In the genomic region with DNA sequence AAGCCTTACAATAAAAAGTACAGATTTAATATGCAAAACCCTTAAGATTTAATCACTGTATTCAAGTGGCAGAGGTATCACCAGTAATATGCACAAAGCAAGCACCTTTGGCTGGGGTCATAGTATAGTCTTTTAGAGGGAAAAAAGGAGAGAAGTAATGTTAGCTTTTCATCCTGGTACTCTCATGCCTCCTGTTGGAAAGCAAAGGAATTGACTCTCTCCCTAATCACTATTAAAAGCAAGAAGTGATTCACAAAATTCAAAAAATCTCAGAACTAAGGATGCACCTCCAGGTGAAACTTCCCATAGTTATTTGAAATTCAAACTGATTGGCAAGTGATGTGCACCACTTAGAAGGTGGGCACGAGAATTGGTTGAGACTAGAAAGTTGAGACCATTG, we compare ENCODE assay signal across 24 mouse cellular contexts. TPM values are rescaled to one million over a fixed set of nuclear protein-coding genes. Genes with fewer than 3 reads are reported as not detected.
"Had no signal": no experiment of that assay in that cellular context is flagged by ENCODE, and none has a peak within 500 bp of the region (broad histone marks: within the 10 kb centered on the region; RNA-seq: fewer than 3 reads in every experiment).

No protein-coding gene starts in this region.

- H3K9me3 ChIP-seq: limb, embryonic 12.5 days; liver, embryonic 15.5 days; megakaryocyte, embryonic 14.5 days; midbrain, embryonic 12.5 days; neural tube, embryonic 12.5 days had no signal

- DNase-seq: kidney, adult 18-20 months; kidney, postnatal 10 days; kidney, postnatal 4 days; liver; lung, embryonic 14.5 days; lung, postnatal 10 days; right cerebral cortex, postnatal 4 days; spleen, adult 18-20 months; thymus, adult 2 months; thymus, postnatal 25 days had no signal

- H3K9ac ChIP-seq: limb, embryonic 12.5 days; liver, embryonic 15.5 days; lung, embryonic 14.5 days; midbrain, embryonic 12.5 days; neural tube, embryonic 12.5 days had no signal

- H3K27ac ChIP-seq: limb, embryonic 12.5 days; liver, embryonic 15.5 days; macrophage; midbrain, embryonic 12.5 days; neural tube, embryonic 12.5 days had no signal

- H3K4me2 ChIP-seq: limb, embryonic 12.5 days; liver, embryonic 15.5 days; lung, embryonic 14.5 days; midbrain, embryonic 12.5 days; neural tube, embryonic 12.5 days had no signal

- H3K36me3 ChIP-seq: limb, embryonic 12.5 days; liver, embryonic 15.5 days; midbrain, embryonic 12.5 days; neural tube, embryonic 12.5 days had no signal

- H3K4me1 ChIP-seq: limb, embryonic 12.5 days; liver, embryonic 15.5 days; megakaryocyte, embryonic 14.5 days; midbrain, embryonic 12.5 days; neural tube, embryonic 12.5 days had no signal

- H3K27me3 ChIP-seq: neural tube, embryonic 12.5 days had no signal

- H3K4me3 ChIP-seq: limb, embryonic 12.5 days; liver, embryonic 15.5 days; megakaryocyte, embryonic 14.5 days; midbrain, embryonic 12.5 days; neural tube, embryonic 12.5 days had no signal

RNA-seq across cellular contexts. Expression of gene Prdm13, which starts 19.3 kb away (rescaled TPM):
- total RNA-seq: layer of hippocampus, postnatal 25 days; left cerebral cortex, postnatal 25 days; monocyte, adult 5-6 weeks; neutrophil, adult 5-6 weeks had no signal
- polyA plus RNA-seq: kidney, embryonic 14.5 days; limb, embryonic 12.5 days; liver, embryonic 15.5 days; lung, embryonic 14.5 days; macrophage; stomach, embryonic 14.5 days; testis, adult 2 months; thymus, adult 2 months; urinary bladder, adult 2 months had no signal
